ENCODE assay signal across 8 mouse cellular contexts in genomic region chr1:134646963-134647282, GRCm38 (mm10). TPM values are rescaled to one million over a fixed set of nuclear protein-coding genes. Genes with fewer than 3 reads are reported as not detected.
DNase-seq lines count a peak whose midpoint lies in the region; ATAC-seq and TF ChIP-seq lines count a peak whose summit lies in the region.

No protein-coding gene starts in this region.

- H3K27me3 ChIP-seq in heart, adult 2 months (ENCODE audit: control insufficient read depth, insufficient read depth, low read length), result peaks cover 14% of the 10 kb centered on the region
- H3K27me3 ChIP-seq in E14TG2a.4 (ENCODE audit: insufficient read depth, low read length), result peaks cover 84% of the 10 kb centered on the region
- peaks cover 94% of the 10 kb centered on the region for H3K27me3 ChIP-seq in forebrain, embryonic 13.5 days
- H3K27me3 ChIP-seq in liver, embryonic 13.5 days, result peaks cover 92% of the 10 kb centered on the region

- peak overlapping the region; percentile 33; the same call in 1 of the 2 replicates for H3K4me3 ChIP-seq in heart, adult 2 months
- peak overlapping the region; percentile 83 for H3K4me3 ChIP-seq in E14TG2a.4 (replicated peaks; ENCODE audit: low read length)
- peak overlapping the region; percentile 47 for H3K4me3 ChIP-seq in forebrain, embryonic 13.5 days
- peak overlapping the region; percentile 48 for H3K4me3 ChIP-seq in liver, embryonic 13.5 days (replicated peaks)

- no peak for TF ChIP-seq EP300 in heart, adult 2 months (IDR thresholded peaks at IDR 0.05; ENCODE audit: insufficient read depth, low read depth, low read length)

- no peaks in the 10 kb centered on the region for H3K36me3 ChIP-seq in heart, adult 2 months (ENCODE audit: control insufficient read depth, insufficient read depth, low read length)
- H3K36me3 ChIP-seq in E14TG2a.4 (ENCODE audit: insufficient read depth, low read length), result no peaks in the 10 kb centered on the region
- H3K36me3 ChIP-seq in forebrain, embryonic 13.5 days (ENCODE audit: poor library complexity, severe bottlenecking), result no peaks in the 10 kb centered on the region
- no peaks in the 10 kb centered on the region for H3K36me3 ChIP-seq in liver, embryonic 13.5 days

- TF ChIP-seq POLR2A in heart, adult 2 months (IDR thresholded peaks at IDR 0.05; ENCODE audit: insufficient read depth, low read depth, low read length), result no peak

- H3K9ac ChIP-seq in heart, adult 2 months (ENCODE audit: low read depth, low read length), result no peak overlapping the region; the same call in 1 of the 2 replicates
- H3K9ac ChIP-seq in forebrain, embryonic 13.5 days, result peak overlapping the region; percentile 58
- peak overlapping the region; percentile 3; the same call in 1 of the 2 replicates for H3K9ac ChIP-seq in liver, embryonic 13.5 days

- intact Hi-C loops in heart, adult 2 months (cut with DNase I), result no loop called here
- intact Hi-C loops in heart, postnatal 10 days (cut with DNase I), result no loop called here

- H3K9me3 ChIP-seq in E14TG2a.4 (ENCODE audit: low read length), result no peaks in the 10 kb centered on the region
- H3K9me3 ChIP-seq in forebrain, embryonic 13.5 days (replicated peaks), result no peaks in the 10 kb centered on the region
- no peaks in the 10 kb centered on the region for H3K9me3 ChIP-seq in liver, embryonic 13.5 days (replicated peaks)

- no peak for TF ChIP-seq CTCF in heart, adult 2 months (IDR thresholded peaks at IDR 0.05)
- no peak for TF ChIP-seq CTCF in E14TG2a.4 (conservative IDR thresholded peaks at IDR 0.05; ENCODE audit: low read length)

- no peak overlapping the region for H3K27ac ChIP-seq in heart, adult 2 months
- no peak overlapping the region for H3K27ac ChIP-seq in forebrain, embryonic 13.5 days
- H3K27ac ChIP-seq in liver, embryonic 13.5 days, result no peak overlapping the region

- H3K79me2 ChIP-seq in heart, adult 2 months (replicated peaks; ENCODE audit: control insufficient read depth, insufficient read depth, low read length), result no peaks in the 10 kb centered on the region

- peak in 1 of 2 experiments; percentile 28 for DNase-seq in heart, adult 2 months
- DNase-seq in heart, postnatal 10 days, result no peak
- no peak for DNase-seq in liver, embryonic 13.5 days
- no peak for DNase-seq in layer of hippocampus, postnatal 10 days (ENCODE audit: low spot score in 2 of 2)
- no peak for DNase-seq in adrenal gland, postnatal 25 days

- peak overlapping the region; percentile 79 for H3K4me2 ChIP-seq in forebrain, embryonic 13.5 days
- H3K4me2 ChIP-seq in liver, embryonic 13.5 days, result peak overlapping the region; percentile 63

- H3K4me1 ChIP-seq in heart, adult 2 months (ENCODE audit: control insufficient read depth, insufficient read depth, low read length), result 0 out of 2 replicates have a peak, but pooled peaks cover 1% of the 10 kb centered on the region
- peaks cover 38% of the 10 kb centered on the region for H3K4me1 ChIP-seq in E14TG2a.4 (replicated peaks; ENCODE audit: low read depth, low read length)
- peaks cover 25% of the 10 kb centered on the region for H3K4me1 ChIP-seq in forebrain, embryonic 13.5 days
- peaks cover 7% of the 10 kb centered on the region for H3K4me1 ChIP-seq in liver, embryonic 13.5 days (replicated peaks)

- ATAC-seq in forebrain, embryonic 13.5 days, result no peak
- no peak for ATAC-seq in liver, embryonic 13.5 days (ENCODE audit: low read depth)
- ATAC-seq in erythroid progenitor cell, adult 5-6 weeks (replicated peaks; ENCODE audit: low FRiP score, poor library complexity, severe bottlenecking), result no peak

- 2% methylated on average over 28 of the region's 28 CpGs for whole genome bisulfite sequencing in heart, adult 2 months
- WGBS in forebrain, embryonic 13.5 days, result under 1% methylated on average over 28 of the region's 28 CpGs
- 1% methylated on average over 28 of the region's 28 CpGs for WGBS in liver, embryonic 13.5 days (ENCODE audit: insufficient replicate concordance)

RNA-seq across cellular contexts. Expression of gene Syt2, which starts 0.4 kb away (rescaled TPM):
- under 1 TPM in 1 of 2 experiments, not detected in 1; 0.05 TPM for total RNA-seq in heart, adult 2 months (2021)
- polyA plus RNA-seq in heart, adult 2 months (2012; rRNA removed), result 0.04 and 0.06 TPM in 2 replicates
- total RNA-seq in heart, postnatal 10 days (2021), result under 1 TPM in 1 of 2 experiments, not detected in 1; 0.31 TPM
- polyA plus RNA-seq in forebrain, embryonic 13.5 days (2015; fragmentation: Nextera tagmentation; extraction: Ambion mirVana), result 1.1 TPM in 2 replicates
- 0.08 TPM in 2 replicates for polyA plus RNA-seq in liver, embryonic 13.5 days (2015; fragmentation: Nextera tagmentation; extraction: Ambion mirVana)
- total RNA-seq in layer of hippocampus, postnatal 10 days (2021), result 10 to 100 TPM; 14.2 to 14.5 TPM
- total RNA-seq in erythroid progenitor cell, adult 5-6 weeks (2015; ENCODE audit: low replicate concordance), result not detected in 2 replicates
- total RNA-seq in erythroid progenitor cell, adult 5-6 weeks (2017; ENCODE audit: low replicate concordance), result not detected in 2 replicates
- total RNA-seq in adrenal gland, postnatal 25 days (2021), result 0.18 TPM in 1 of 2 replicates, not detected in the other

Comparison
In these comparisons a context has a peak if more than half of its experiments do, and no peak if none do; other contexts are left out.
1. H3K4me3 ChIP-seq: peak in every context shown above with its lines; median percentile 83 in E14TG2a.4; 48 in liver, embryonic 13.5 days; 47 in forebrain, embryonic 13.5 days; 33 in heart, adult 2 months.
2. RNA of gene Syt2, which starts 0.4 kb away (total RNA-seq): 14.2 to 14.5 TPM in layer of hippocampus, postnatal 10 days; 0.31 TPM in heart, postnatal 10 days, 0.18 TPM in adrenal gland, postnatal 25 days, 0.05 TPM in heart, adult 2 months and not detected in erythroid progenitor cell, adult 5-6 weeks; every median in the first group is over 10 times any median in the second.